Mouse (Mus musculus) 3134 (cell line): Measurements from ENCODE around the gene Lhfpl4.

Experiments used
- DNase-seq: peaks from one replicate; pipeline ENCODE4 v3.0.0-alpha.2; 2011; ENCODE audit warnings: low spot score; ENCODE audit not compliant: insufficient read length; ENCODE audit errors: extremely low read depth

The Lhfpl4 gene

GRCm38 (mm10) chr6:113169852-113170251, 25.3 kb downstream of the Lhfpl4 start:
- no peak for DNase-seq

- no peak for DNase-seq
These were observed 26.7 kb downstream of the Lhfpl4 start for GRCm38 (mm10) chr6:113168316-113168975.

- peak; percentile 89 for DNase-seq
These were observed 28.4 kb downstream of the Lhfpl4 start for GRCm38 (mm10) chr6:113166661-113167251.

- no peak for DNase-seq
These were observed 31.7 kb downstream of the Lhfpl4 start for GRCm38 (mm10) chr6:113163513-113163912.

- DNase-seq, result no peak
These were observed 33.2 kb downstream of the Lhfpl4 start for GRCm38 (mm10) chr6:113161982-113162381.

- no peak for DNase-seq
These were observed 35.1 kb downstream of the Lhfpl4 start for GRCm38 (mm10) chr6:113160106-113160505.

- no peak for DNase-seq
These were observed 39.1 kb downstream of the Lhfpl4 start for GRCm38 (mm10) chr6:113156064-113156463.

- no peak for DNase-seq
These were observed 40.3 kb downstream of the Lhfpl4 start for GRCm38 (mm10) chr6:113154886-113155285.

- no peak for DNase-seq
These were observed 41.1 kb downstream of the Lhfpl4 start for GRCm38 (mm10) chr6:113154071-113154470.

- DNase-seq, result no peak
These were observed 49.9 kb downstream of the Lhfpl4 start for GRCm38 (mm10) chr6:113145249-113145648.

- DNase-seq, result no peak
These were observed 50.4 kb downstream of the Lhfpl4 start for GRCm38 (mm10) chr6:113144764-113145163.

GRCm38 (mm10) chr6:113141389-113142094, 53.6 kb downstream of the Lhfpl4 start:
- no peak for DNase-seq

- DNase-seq, result peak; percentile 44
These were observed 61.8 kb downstream of the Lhfpl4 start for GRCm38 (mm10) chr6:113133360-113133759.

GRCm38 (mm10) chr6:113120806-113121205, 74.4 kb downstream of the Lhfpl4 start:
- DNase-seq, result no peak
